Mouse (Mus musculus) olfactory bulb, adult 2 months (tissue): Measurements from ENCODE around the gene Apela. TPM values are rescaled to one million over a fixed set of nuclear protein-coding genes. Genes with fewer than 3 reads are reported as not detected.

Experiments used
- H3K27ac ChIP-seq: fragments of 200-500 bp; 2 replicates; pipeline ENCODE4 v1.5.1; 2012; ENCODE audit warnings: low read depth, low read length; ENCODE audit not compliant: insufficient read depth
- H3K4me1 ChIP-seq: fragments of 200-500 bp; 2 replicates; pipeline ENCODE4 v1.6.1; 2012; ENCODE audit warnings: low read length; ENCODE audit not compliant: control insufficient read depth, insufficient read depth
- H3K4me3 ChIP-seq: fragments of 200-500 bp; 2 replicates; pipeline ENCODE4 v1.5.1; 2012; ENCODE audit warnings: mild to moderate bottlenecking, low read depth, low read length, moderate library complexity; ENCODE audit not compliant: insufficient read depth
- CTCF ChIP-seq: fragments of 200-500 bp; IDR thresholded peaks from 2 replicates; pipeline ENCODE4 v1.5.1; 2012; ENCODE audit warnings: low read depth, mild to moderate bottlenecking, low read length, moderate library complexity; ENCODE audit not compliant: insufficient read depth
- POLR2A ChIP-seq: fragments of 200-500 bp; IDR thresholded peaks from 2 replicates; pipeline ENCODE4 v1.6.1; 2012; ENCODE audit warnings: mild to moderate bottlenecking, low read depth, low read length, moderate library complexity; ENCODE audit not compliant: insufficient read depth
- WGBS: fragments of 180-500 bp; shearing (Covaris S2); methylation state at CpG from one replicate; pipeline ENCODE4 v1.1.7; 2018; 5-methylcytosine and 5-hydroxymethylcytosine counted together
- polyA plus RNA-seq: library from polyadenylated mRNA; stranded (reverse); fragments of >200 nt; gene quantifications from 2 replicates; pipeline ENCODE4 v1.2.4, GENCODE M21; 2012; ENCODE audit warnings: low replicate concordance; ENCODE audit not compliant: missing spikeins, insufficient read depth, insufficient read length

Gene Apela
- polyA plus RNA-seq, 1 experiment = not detected

GRCm38 (mm10) chr8:64983150-64983897 is 53.8 kb downstream of the Apela start:
- WGBS = 74% methylated on average over 20 of the region's 20 CpGs
- no peaks in the 10 kb centered on the region for H3K4me1 ChIP-seq
- no peak overlapping the region for H3K27ac ChIP-seq
- no peak overlapping the region for H3K4me3 ChIP-seq
- no peak for TF ChIP-seq POLR2A
- TF ChIP-seq CTCF = no peak

Other genes with a start within 250 kb of the Apela start
- not detected in 2 replicates for gene Klhl2, start 187.3 kb downstream of the Apela start, polyA plus RNA-seq
- not detected in 2 replicates for gene Tmem192, start 90.2 kb downstream of the Apela start, polyA plus RNA-seq
- gene Trim75, start 49.5 kb downstream of the Apela start, polyA plus RNA-seq = not detected in 2 replicates
- not detected in 2 replicates for gene Trim61, start 18.8 kb downstream of the Apela start, polyA plus RNA-seq
- gene Trim60, start 18.8 kb downstream of the Apela start, polyA plus RNA-seq = not detected in 2 replicates
- not detected in 2 replicates for gene Gm10663, start 37.7 kb upstream of the Apela start, polyA plus RNA-seq
- gene BC030870, start 92.2 kb upstream of the Apela start, polyA plus RNA-seq = not detected in 2 replicates